17 mouse cellular contexts compared by ENCODE assay signal in the genomic region with DNA sequence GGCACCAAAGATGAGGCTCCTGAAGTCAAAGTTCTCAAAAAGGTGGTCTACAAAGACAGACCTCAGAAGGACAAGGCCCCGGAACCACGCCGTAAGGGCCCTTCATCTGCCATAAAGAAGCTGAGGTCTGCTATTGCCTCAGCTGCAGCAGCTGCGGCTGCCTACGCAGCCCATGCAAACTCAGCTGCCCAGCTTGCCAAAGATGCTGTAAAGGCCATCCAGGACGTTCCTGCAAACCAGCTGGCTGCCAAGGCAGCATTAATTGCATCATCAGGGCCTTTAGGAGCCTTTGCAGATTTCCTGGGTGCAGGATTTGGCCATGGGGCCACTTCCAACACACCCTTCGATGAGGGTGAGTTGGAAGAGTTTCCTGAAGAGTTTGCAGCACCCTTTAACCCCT. TPM values are rescaled to one million over a fixed set of nuclear protein-coding genes. Genes with fewer than 3 reads are reported as not detected.
DNase-seq lines count a peak whose midpoint lies in the region; ATAC-seq and TF ChIP-seq lines count a peak whose summit lies in the region.
"Had no signal": no experiment of that assay in that cellular context is flagged by ENCODE, and none has a peak within 500 bp of the region (broad histone marks: within the 10 kb centered on the region; RNA-seq: fewer than 3 reads in every experiment).

No protein-coding gene starts in this region.

- H3K4me1 ChIP-seq in lung, embryonic 14.5 days (ENCODE audit: insufficient read depth), result 0 out of 2 replicates have a peak, but pooled peaks cover 3% of the 10 kb centered on the region
- H3K4me1 ChIP-seq in lung, embryonic 16.5 days (replicated peaks; ENCODE audit: control insufficient read depth, insufficient read depth, low read length), result peaks cover 9% of the 10 kb centered on the region
- no peaks in the 10 kb centered on the region for H3K4me1 ChIP-seq in stomach, postnatal 0 days (replicated peaks; ENCODE audit: control insufficient read depth, insufficient read depth)
- H3K4me1 ChIP-seq: midbrain, embryonic 15.5 days had no signal

- DNase-seq in gastrocnemius, adult 2 months, result peak; percentile 79
- no peak for DNase-seq in gastrocnemius, postnatal 4 days (ENCODE audit: low spot score in 2 of 2)
- no peak for DNase-seq in lung, embryonic 14.5 days
- no peak for DNase-seq in lung, postnatal 25 days (ENCODE audit: low spot score)
- DNase-seq in stomach, postnatal 0 days (ENCODE audit: low spot score), result no peak
- no peak for DNase-seq in frontal cortex, postnatal 10 days (ENCODE audit: low spot score in 2 of 2)
- DNase-seq: cerebellum, adult 2 months; embryo, embryonic 11 days; kidney, adult 2 months; right cerebral cortex, postnatal 4 days had no signal

- H3K27ac ChIP-seq in gastrocnemius, adult 2 months, result peak overlapping the region; percentile 44
- peak overlapping the region; percentile 59; the same call in 1 of the 2 replicates for H3K27ac ChIP-seq in lung, embryonic 14.5 days (ENCODE audit: low read depth)
- H3K27ac ChIP-seq in lung, embryonic 16.5 days (ENCODE audit: low read length), result peak overlapping the region; percentile 70
- peak overlapping the region; percentile 67 for H3K27ac ChIP-seq in stomach, postnatal 0 days (replicated peaks)
- H3K27ac ChIP-seq: macrophage; midbrain, embryonic 15.5 days had no signal

- ATAC-seq in lung, embryonic 14.5 days (ENCODE audit: insufficient read depth), result no peak
- 0 out of 2 replicates have a peak, but pooled peaks have one; percentile 16 for ATAC-seq in lung, embryonic 16.5 days (ENCODE audit: low read depth)
- no peak for ATAC-seq in stomach, postnatal 0 days (ENCODE audit: low FRiP score, low TSS enrichment)
- ATAC-seq in inflammation-experienced regulatory T-cells, adult 6 months, result no peak
- ATAC-seq: forebrain, embryonic 16.5 days; midbrain, embryonic 15.5 days had no signal

- H3K27me3 ChIP-seq in lung, embryonic 14.5 days (ENCODE audit: insufficient read depth, low read length), result no peaks in the 10 kb centered on the region
- no peaks in the 10 kb centered on the region for H3K27me3 ChIP-seq in lung, embryonic 16.5 days (ENCODE audit: control insufficient read depth, insufficient read depth, low read depth, low read length)
- no peaks in the 10 kb centered on the region for H3K27me3 ChIP-seq in stomach, postnatal 0 days (ENCODE audit: control insufficient read depth, insufficient read depth, low read length)
- H3K27me3 ChIP-seq: limb, embryonic 15.5 days; midbrain, embryonic 15.5 days had no signal

- H3K4me2 ChIP-seq in lung, embryonic 14.5 days, result no peak overlapping the region
- H3K4me2 ChIP-seq in lung, embryonic 16.5 days (ENCODE audit: low read depth, low read length), result no peak overlapping the region
- no peak overlapping the region for H3K4me2 ChIP-seq in stomach, postnatal 0 days (replicated peaks; ENCODE audit: low read depth)
- H3K4me2 ChIP-seq: limb, embryonic 15.5 days; midbrain, embryonic 15.5 days had no signal

- TF ChIP-seq CTCF in gastrocnemius, adult 2 months (IDR thresholded peaks at IDR 0.05), result no peak
- TF ChIP-seq CTCF in lung, embryonic 14.5 days (IDR thresholded peaks at IDR 0.05; ENCODE audit: low read depth), result no peak
- TF ChIP-seq CTCF in stomach, postnatal 0 days (IDR thresholded peaks at IDR 0.05; ENCODE audit: low read depth), result no peak

- no peaks in the 10 kb centered on the region for H3K9me3 ChIP-seq in lung, embryonic 14.5 days (ENCODE audit: low read depth, low read length)
- no peaks in the 10 kb centered on the region for H3K9me3 ChIP-seq in lung, embryonic 16.5 days (ENCODE audit: control insufficient read depth, low read length)
- H3K9me3 ChIP-seq in stomach, postnatal 0 days (ENCODE audit: control insufficient read depth, low read length), result no peaks in the 10 kb centered on the region
- H3K9me3 ChIP-seq: limb, embryonic 15.5 days; midbrain, embryonic 15.5 days had no signal

- intact Hi-C loops in gastrocnemius, adult 2 months (cut with DNase I), result no loop called here

- 66% methylated on average over 7 of the region's 7 CpGs for WGBS in lung, embryonic 14.5 days
- WGBS in lung, embryonic 16.5 days, result 58% methylated on average over 7 of the region's 7 CpGs
- WGBS in stomach, postnatal 0 days, result 66% methylated on average over 7 of the region's 7 CpGs

- H3K36me3 ChIP-seq in lung, embryonic 14.5 days (ENCODE audit: insufficient read depth), result no peaks in the 10 kb centered on the region
- H3K36me3 ChIP-seq in lung, embryonic 16.5 days (ENCODE audit: control insufficient read depth, insufficient read depth, low read length), result no peaks in the 10 kb centered on the region
- no peaks in the 10 kb centered on the region for H3K36me3 ChIP-seq in stomach, postnatal 0 days (ENCODE audit: control insufficient read depth, insufficient read depth, low read length)
- H3K36me3 ChIP-seq: limb, embryonic 15.5 days; midbrain, embryonic 15.5 days had no signal

- no peak overlapping the region; the same call in 1 of the 2 replicates for H3K9ac ChIP-seq in lung, embryonic 14.5 days
- H3K9ac ChIP-seq in lung, embryonic 16.5 days (ENCODE audit: low read length), result no peak overlapping the region
- no peak overlapping the region for H3K9ac ChIP-seq in stomach, postnatal 0 days (ENCODE audit: low read length)
- H3K9ac ChIP-seq: limb, embryonic 15.5 days; midbrain, embryonic 15.5 days had no signal

- no peak for TF ChIP-seq EP300 in stomach, postnatal 0 days (optimal IDR thresholded peaks at IDR 0.05)

- no peak overlapping the region for H3K4me3 ChIP-seq in gastrocnemius, adult 2 months
- no peak overlapping the region for H3K4me3 ChIP-seq in lung, embryonic 14.5 days (ENCODE audit: low read depth, low read length)
- no peak overlapping the region for H3K4me3 ChIP-seq in lung, embryonic 16.5 days (ENCODE audit: low read length)
- H3K4me3 ChIP-seq in stomach, postnatal 0 days (ENCODE audit: low read depth, low read length), result no peak overlapping the region
- H3K4me3 ChIP-seq: limb, embryonic 15.5 days; midbrain, embryonic 15.5 days had no signal

RNA-seq across cellular contexts. Expression of a gene that starts 15.1 kb away (rescaled TPM):
- total RNA-seq in gastrocnemius, adult 2 months (2021), result not detected
- total RNA-seq in gastrocnemius, postnatal 4 days (2021), result not detected
- 1.0 and 1.1 TPM in 2 replicates for polyA plus RNA-seq in lung, embryonic 14.5 days (2014; fragmentation: Nextera tagmentation; extraction: Ambion mirVana)
- polyA plus RNA-seq in lung, embryonic 16.5 days (2015; fragmentation: Nextera tagmentation; extraction: Ambion mirVana), result 0.62 and 1.4 TPM in 2 replicates
- 0.23 and 0.32 TPM in 2 replicates for polyA plus RNA-seq in stomach, postnatal 0 days (2015; fragmentation: Nextera tagmentation; extraction: Ambion mirVana)
- 1 to 10 TPM in 2 of 3 experiments, under 1 TPM in 1; 0.79 to 2.9 (median 1.3) TPM for polyA plus RNA-seq in inflammation-experienced regulatory T-cells, adult 6 months (2017; shearing (Covaris generic))
- total RNA-seq: left cerebral cortex, postnatal 10 days had no signal
- polyA plus RNA-seq: cerebellum, adult 2 months; kidney, adult 2 months had no signal

RNA-seq across cellular contexts. Expression of a gene that starts 29.8 kb away (rescaled TPM):
- total RNA-seq in gastrocnemius, adult 2 months (2021), result 10 to 100 TPM; 30.3 to 44.8 TPM
- total RNA-seq in gastrocnemius, postnatal 4 days (2021), result 10 to 100 TPM; 32.3 to 32.8 TPM
- polyA plus RNA-seq in lung, embryonic 14.5 days (2014; fragmentation: Nextera tagmentation; extraction: Ambion mirVana), result 38.7 and 39.3 TPM in 2 replicates
- polyA plus RNA-seq in lung, embryonic 16.5 days (2015; fragmentation: Nextera tagmentation; extraction: Ambion mirVana), result 38.2 and 43.1 TPM in 2 replicates
- 32.1 and 40.0 TPM in 2 replicates for polyA plus RNA-seq in stomach, postnatal 0 days (2015; fragmentation: Nextera tagmentation; extraction: Ambion mirVana)
- polyA plus RNA-seq in inflammation-experienced regulatory T-cells, adult 6 months (2017; shearing (Covaris generic)), result 10 to 100 TPM; 19.4 to 25.2 (median 20.9) TPM

RNA-seq across cellular contexts. Expression of a gene that starts 35.7 kb away (rescaled TPM):
- 10 to 100 TPM; 53.5 to 66.1 TPM for total RNA-seq in gastrocnemius, adult 2 months (2021)
- total RNA-seq in gastrocnemius, postnatal 4 days (2021), result 10 to 100 TPM; 87.3 to 91.8 TPM
- polyA plus RNA-seq in lung, embryonic 14.5 days (2014; fragmentation: Nextera tagmentation; extraction: Ambion mirVana), result 88.0 and 88.8 TPM in 2 replicates
- 97.9 and 99.3 TPM in 2 replicates for polyA plus RNA-seq in lung, embryonic 16.5 days (2015; fragmentation: Nextera tagmentation; extraction: Ambion mirVana)
- polyA plus RNA-seq in stomach, postnatal 0 days (2015; fragmentation: Nextera tagmentation; extraction: Ambion mirVana), result 43.0 and 44.0 TPM in 2 replicates
- polyA plus RNA-seq in inflammation-experienced regulatory T-cells, adult 6 months (2017; shearing (Covaris generic)), result 10 to 100 TPM; 18.0 to 42.4 (median 35.7) TPM
